Mouse (Mus musculus): ENCODE measurements around the gene Aldh1a3.

The Aldh1a3 gene

DNA sequence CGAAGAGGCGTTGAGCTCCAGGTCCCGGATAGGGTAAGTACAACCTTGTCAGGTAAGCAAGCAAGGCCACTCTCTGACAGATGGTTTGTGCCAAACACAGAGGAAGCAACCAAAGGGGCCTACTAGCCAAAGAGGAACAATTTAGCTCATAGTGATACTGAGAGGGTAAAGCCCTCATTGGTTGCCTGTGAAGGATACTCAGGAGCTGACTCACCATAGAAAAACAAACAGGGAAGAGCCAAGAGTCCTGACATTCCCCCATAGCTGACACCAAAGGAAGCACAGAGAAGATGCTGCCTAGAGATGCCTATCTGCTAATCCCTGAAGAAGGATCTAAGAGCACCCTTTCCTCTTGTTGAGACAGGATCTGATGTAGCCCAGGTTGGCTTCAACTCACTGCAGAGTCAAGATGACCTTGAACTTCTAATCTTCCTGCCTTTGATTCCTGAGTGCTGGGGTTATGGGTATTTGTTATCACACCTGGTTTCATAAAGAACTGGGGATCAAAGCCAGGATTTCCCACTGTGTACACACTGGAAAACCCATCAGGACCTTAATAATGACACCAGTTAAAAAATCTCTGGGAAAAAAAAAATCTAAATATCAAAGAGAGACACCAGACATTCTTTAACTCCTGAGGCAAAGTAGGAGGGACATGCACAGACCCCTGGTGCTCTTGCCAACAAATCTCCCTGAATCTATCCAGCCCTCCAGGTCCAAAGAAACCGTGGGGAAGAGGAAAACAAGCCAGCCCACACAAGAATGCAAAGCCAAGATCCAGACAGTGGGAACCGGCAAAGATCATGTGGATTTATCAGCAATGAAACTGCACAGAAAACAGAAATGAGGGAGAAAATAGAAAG, 58.0 kb downstream of the Aldh1a3 start:
- DNase-seq, result no peak

DNA sequence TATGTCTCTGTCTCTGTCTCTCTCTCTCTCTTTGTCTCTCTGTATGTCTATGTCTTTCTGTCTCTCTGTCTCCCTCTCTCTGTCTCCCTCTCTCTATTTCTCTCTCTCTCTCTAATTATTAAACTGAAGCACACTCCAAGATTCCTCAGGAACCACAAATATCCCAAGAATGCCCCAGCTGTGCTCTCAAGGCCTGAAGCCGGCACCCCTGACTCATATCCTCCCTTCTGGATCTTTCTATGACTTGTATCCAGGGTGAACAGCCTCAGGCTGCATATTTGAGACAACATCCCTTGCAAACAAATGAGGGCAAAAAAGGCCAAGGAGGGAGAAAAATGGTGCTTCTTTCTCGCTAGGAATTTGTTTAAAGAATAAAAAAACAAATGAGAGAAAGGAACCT, 61.4 kb downstream of the Aldh1a3 start, which contains the start of gene Gm10974:
Gm10974 (plus strand) TSS at position 2 of the 400 bp plus-strand sequence.
- no peak for DNase-seq

- no peak for DNase-seq
These were observed 61.9 kb downstream of the Aldh1a3 start for GRCm38 (mm10) chr7:66365411-66365810.

GRCm38 (mm10) chr7:66364491-66364890, 62.8 kb downstream of the Aldh1a3 start:
- DNase-seq, result no peak

DNA sequence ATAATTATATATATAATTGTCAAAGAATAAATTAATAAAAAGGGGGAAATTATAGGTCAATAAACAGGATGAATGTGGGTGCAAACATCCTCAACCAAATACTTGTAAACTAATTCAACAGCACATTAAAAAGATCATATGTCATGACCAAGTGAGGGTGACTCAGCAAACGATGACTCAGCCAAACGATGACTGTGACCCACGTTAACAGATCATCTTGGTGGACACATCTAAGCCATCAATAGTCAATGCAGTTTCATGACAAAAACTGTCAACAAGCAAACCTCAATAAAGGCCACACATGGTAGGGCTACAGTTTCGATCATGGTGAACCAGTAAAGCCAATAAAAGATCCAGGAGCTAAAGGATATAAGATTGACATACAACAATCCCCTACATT, 68.3 kb downstream of the Aldh1a3 start:
- DNase-seq, result no peak

DNA sequence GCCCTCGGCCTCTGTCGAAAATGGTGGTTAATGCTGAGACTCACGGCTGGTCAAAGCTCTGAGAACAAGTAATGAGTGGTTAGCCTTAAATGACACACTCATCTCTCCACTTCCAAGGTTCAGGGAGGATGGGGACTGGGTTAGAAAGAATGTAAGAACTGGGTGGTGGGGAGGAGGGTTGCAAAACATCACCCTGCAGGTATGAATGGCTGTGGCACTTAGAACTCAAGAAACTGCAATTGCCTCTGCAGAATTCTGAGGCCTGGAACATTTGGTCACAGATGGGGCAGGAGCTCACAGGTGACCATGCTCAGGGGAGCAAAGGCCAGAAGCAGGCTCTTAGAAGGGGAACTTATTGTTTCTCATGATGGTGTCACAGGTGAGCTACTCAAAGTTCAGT, 68.9 kb downstream of the Aldh1a3 start:
- no peak for DNase-seq

DNA sequence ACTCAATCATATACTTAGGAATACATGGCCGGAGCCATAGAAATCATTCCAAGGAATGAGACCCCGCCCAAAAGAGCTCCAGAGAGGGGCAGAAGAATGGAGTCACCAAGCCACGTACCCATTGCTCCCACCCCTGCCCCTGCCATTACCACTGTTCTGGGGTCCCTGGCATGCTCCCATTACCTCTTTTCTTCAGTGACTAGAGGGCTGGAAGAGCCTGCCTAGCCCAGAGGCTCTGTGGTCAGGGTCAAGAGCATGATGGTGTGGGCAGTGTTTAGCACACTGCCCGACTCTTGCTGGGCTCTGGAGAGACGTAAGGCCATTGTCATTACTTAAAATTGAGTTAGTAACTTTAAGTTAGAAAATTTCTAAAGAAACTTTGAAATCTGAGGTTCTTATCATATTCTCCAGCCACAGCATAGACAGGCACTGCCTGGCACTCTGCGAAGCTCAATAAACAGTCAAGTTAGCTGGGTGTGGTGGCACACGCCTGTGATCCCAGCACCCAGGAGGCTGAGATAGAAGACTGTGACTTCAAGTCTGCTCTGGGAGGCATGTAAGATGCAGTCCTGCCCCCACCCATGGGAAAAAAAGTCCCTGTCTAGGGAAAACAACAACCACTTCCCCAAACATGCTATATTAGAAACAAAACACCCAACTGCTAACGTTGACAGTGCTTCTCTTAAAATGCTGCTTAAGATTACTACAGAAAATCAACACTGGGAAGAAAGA, 71.4 kb downstream of the Aldh1a3 start:
- no peak for DNase-seq

GRCm38 (mm10) chr7:66354911-66355310, 72.4 kb downstream of the Aldh1a3 start:
- DNase-seq, result no peak

GRCm38 (mm10) chr7:66351074-66351473, 76.2 kb downstream of the Aldh1a3 start:
- DNase-seq, result no peak

- DNase-seq, result no peak
These were observed 77.6 kb downstream of the Aldh1a3 start for GRCm38 (mm10) chr7:66349670-66350069.

- no peak for DNase-seq
These were observed 78.7 kb downstream of the Aldh1a3 start for GRCm38 (mm10) chr7:66348588-66348987.

GRCm38 (mm10) chr7:66346959-66347663, 80.2 kb downstream of the Aldh1a3 start:
- DNase-seq, result no peak

DNA sequence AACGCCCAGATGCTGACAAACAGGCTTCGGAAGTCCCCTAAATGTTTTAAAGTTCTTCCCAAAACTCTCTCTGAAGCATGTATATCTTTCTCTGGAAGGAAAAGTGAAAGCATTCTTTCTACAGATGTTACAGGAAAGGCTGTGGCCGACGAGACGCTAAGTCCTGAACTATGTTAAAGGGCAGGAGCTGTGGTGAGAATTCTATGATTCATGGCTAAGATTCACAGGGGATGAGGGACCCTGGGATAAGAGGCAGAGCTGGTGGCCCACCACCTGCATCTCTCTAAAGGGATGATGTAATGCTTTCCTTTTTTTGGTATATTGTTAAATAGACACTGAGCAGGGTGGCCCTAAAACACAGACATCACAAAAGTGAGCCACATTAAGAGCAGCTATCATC, 84.0 kb downstream of the Aldh1a3 start:
- no peak for DNase-seq

DNA sequence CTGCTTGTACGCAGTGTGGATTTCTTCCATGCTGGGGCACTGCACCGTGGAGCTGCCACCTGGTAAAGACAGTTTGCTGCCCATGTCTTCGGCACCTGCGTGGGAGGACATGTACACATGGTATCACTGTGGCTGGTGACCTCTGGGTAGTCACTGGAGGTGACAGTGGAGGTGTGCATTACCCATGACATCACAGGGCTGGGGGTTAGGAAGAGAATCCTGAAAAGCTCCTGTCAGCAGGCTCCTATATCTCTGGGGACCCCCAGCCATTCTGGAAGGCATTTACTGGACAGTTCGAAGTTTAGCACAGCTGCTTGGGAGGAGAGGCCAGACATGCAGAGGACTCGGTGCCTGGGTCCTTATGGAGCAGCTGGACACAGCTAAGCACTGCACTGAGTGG, 84.5 kb downstream of the Aldh1a3 start:
- DNase-seq, result no peak

GRCm38 (mm10) chr7:66342323-66342722, 85.0 kb downstream of the Aldh1a3 start:
- peak; percentile 33 for DNase-seq
